Mouse (Mus musculus) ES-Bruce4 (cell line): Measurements from ENCODE around the gene Spi1.

ENCODE experiments used
- CTCF ChIP-seq: IDR thresholded peaks from one replicate; pipeline ENCODE4 v1.8.1; 2011; ENCODE audit warnings: low read depth, low read length
- EP300 ChIP-seq: IDR thresholded peaks from 2 replicates; pipeline ENCODE4 v1.6.1; 2011; ENCODE audit warnings: low read depth, low read length; ENCODE audit not compliant: insufficient read depth
- POLR2A ChIP-seq: IDR thresholded peaks from one replicate; pipeline ENCODE4 v1.8.1; 2011; ENCODE audit warnings: low read length; ENCODE audit not compliant: insufficient read depth

GRCm38 (mm10) chr2:91116842-91117241 lies 34.7 kb downstream of the Spi1 start:
- TF ChIP-seq CTCF (no peak), EP300 (no peak), POLR2A (no peak)
